Mouse (Mus musculus) MEL (cell line): ENCODE measurements around the gene Nr0b2. TPM values are rescaled to one million over a fixed set of nuclear protein-coding genes. Genes with fewer than 3 reads are reported as not detected.

Source experiments
- polyA plus RNA-seq, 2 experiments: library from polyadenylated mRNA; stranded (reverse) in 1 of 2; unstranded in 1 of 2; fragments of >175 nt in 1 of 2; fragments of >200 nt in 1 of 2; gene quantifications; 2 replicates each; pipeline versions ENCODE4 v1.2.1 to v1.2.4; 2012; ENCODE audit warnings: low replicate concordance in 2 of 2, low read depth in 1 of 2; ENCODE audit not compliant: insufficient read length in 2 of 2, insufficient read depth in 1 of 2, missing spikeins in 1 of 2
- total RNA-seq: library from RNA; depleted of rRNA; stranded (reverse); fragments of 300-350 nt; gene quantifications from 2 replicates; pipeline ENCODE4 v1.2.3, GENCODE M21; 2012; rRNA removed

Gene Nr0b2
- total and polyA plus RNA-seq, 3 experiments: 0.10 TPM; not detected in 2

Other genes with a start within 250 kb of the Nr0b2 start
- gene Wdtc1, start 199.9 kb upstream of the Nr0b2 start, total RNA-seq: 12.5 and 13.2 TPM in 2 replicates
- 10 to 100 TPM in 1 of 2 experiments, not detected in 1; 35.3 TPM for gene Wdtc1, start 199.9 kb upstream of the Nr0b2 start, polyA plus RNA-seq
- gene Slc9a1, start 183.7 kb upstream of the Nr0b2 start, total RNA-seq: 2.8 and 3.1 TPM in 2 replicates
- 10 to 100 TPM in 1 of 2 experiments, not detected in 1; 14.0 TPM for gene Slc9a1, start 183.7 kb upstream of the Nr0b2 start, polyA plus RNA-seq
- 3.5 and 3.6 TPM in 2 replicates for gene Tent5b, start 73.2 kb upstream of the Nr0b2 start, total RNA-seq
- gene Tent5b, start 73.2 kb upstream of the Nr0b2 start, polyA plus RNA-seq: 1 to 10 TPM in 1 of 2 experiments, not detected in 1; 2.5 TPM
- gene Trnp1, start 54.8 kb upstream of the Nr0b2 start, total RNA-seq: 0.92 and 1.6 TPM in 2 replicates
- gene Trnp1, start 54.8 kb upstream of the Nr0b2 start, polyA plus RNA-seq: 1 to 10 TPM in 1 of 2 experiments, not detected in 1; 1.6 TPM
- gene Kdf1, start 34.4 kb upstream of the Nr0b2 start, total RNA-seq: 0.12 TPM in 1 of 2 replicates, not detected in the other
- gene Kdf1, start 34.4 kb upstream of the Nr0b2 start, polyA plus RNA-seq: under 1 TPM in 1 of 2 experiments, not detected in 1; 0.04 TPM
- gene Nudc, start 7.4 kb upstream of the Nr0b2 start, total RNA-seq: 504 and 516 TPM in 2 replicates
- gene Nudc, start 7.4 kb upstream of the Nr0b2 start, polyA plus RNA-seq: 100 to 1,000 TPM in 1 of 2 experiments, not detected in 1; 732 TPM
- gene Gpatch3, start 21.4 kb downstream of the Nr0b2 start, total RNA-seq: 9.8 and 11.0 TPM in 2 replicates
- gene Gpatch3, start 21.4 kb downstream of the Nr0b2 start, polyA plus RNA-seq: 10 to 100 TPM in 1 of 2 experiments, not detected in 1; 16.5 TPM
- gene Gpn2, start 31.0 kb downstream of the Nr0b2 start, total RNA-seq: 26.7 and 28.6 TPM in 2 replicates
- gene Gpn2, start 31.0 kb downstream of the Nr0b2 start, polyA plus RNA-seq: 10 to 100 TPM in 1 of 2 experiments, not detected in 1; 43.3 TPM
- 0.12 and 0.13 TPM in 2 replicates for gene Sfn, start 48.8 kb downstream of the Nr0b2 start, total RNA-seq
- under 1 TPM in 1 of 2 experiments, not detected in 1; 0.19 TPM for gene Sfn, start 48.8 kb downstream of the Nr0b2 start, polyA plus RNA-seq
- 6.7 and 6.9 TPM in 2 replicates for gene Zdhhc18, start 96.8 kb downstream of the Nr0b2 start, total RNA-seq
- gene Zdhhc18, start 96.8 kb downstream of the Nr0b2 start, polyA plus RNA-seq: 10 to 100 TPM in 1 of 2 experiments, not detected in 1; 15.6 TPM
- gene Pigv, start 119.3 kb downstream of the Nr0b2 start, total RNA-seq: 7.9 and 8.5 TPM in 2 replicates
- gene Pigv, start 119.3 kb downstream of the Nr0b2 start, polyA plus RNA-seq: 10 to 100 TPM in 1 of 2 experiments, not detected in 1; 12.0 TPM
- gene Arid1a, start 203.4 kb downstream of the Nr0b2 start, total RNA-seq: 18.1 and 22.7 TPM in 2 replicates
- 10 to 100 TPM; 70.6 to 83.3 TPM for gene Arid1a, start 203.4 kb downstream of the Nr0b2 start, polyA plus RNA-seq